Mouse (Mus musculus) heart, postnatal 0 days (tissue): ENCODE results near the gene Rps25. TPM values are rescaled to one million over a fixed set of nuclear protein-coding genes. Genes with fewer than 3 reads are reported as not detected.

Experiments used
- ATAC-seq: fragments of 200-750 bp; cut with Nextera tagmentation; 2 replicates; pipeline ENCODE4 v1.8.0; 2017; ENCODE audit warnings: low read depth, moderate number of reproducible peaks, moderate library complexity; ENCODE audit not compliant: insufficient read depth
- DNase-seq: peaks from one replicate; pipeline ENCODE4 v3.0.0-alpha.2; 2016; ENCODE audit warnings: low spot score
- H3K27ac ChIP-seq: fragments of 300-500 bp; sonication (generic); 2 replicates; pipeline ENCODE4 v1.5.1; 2014; ENCODE audit warnings: low read depth, mild to moderate bottlenecking
- H3K27me3 ChIP-seq: fragments of 300-500 bp; sonication (generic); 2 replicates; pipeline ENCODE4 v1.6.1; 2014; ENCODE audit warnings: low read length, mixed read lengths; ENCODE audit not compliant: control insufficient read depth, insufficient read depth
- H3K36me3 ChIP-seq: fragments of 300-500 bp; sonication (generic); replicated peaks from 2 replicates; pipeline ENCODE4 v1.6.1; 2014; ENCODE audit warnings: low read length, mixed read lengths; ENCODE audit not compliant: control insufficient read depth, insufficient read depth
- H3K4me1 ChIP-seq: fragments of 300-500 bp; sonication (generic); 2 replicates; pipeline ENCODE4 v1.6.1; 2014; ENCODE audit warnings: antibody characterized with exemption; ENCODE audit not compliant: control insufficient read depth, insufficient read depth
- H3K4me2 ChIP-seq: fragments of 300-500 bp; sonication (generic); 2 replicates; pipeline ENCODE4 v1.6.1; 2014; ENCODE audit warnings: low read depth, mild to moderate bottlenecking, low read length, moderate library complexity
- H3K4me3 ChIP-seq: fragments of 300-500 bp; sonication (generic); 2 replicates; pipeline ENCODE4 v1.5.1; 2014; ENCODE audit warnings: low read depth, low read length
- H3K9ac ChIP-seq: fragments of 300-500 bp; sonication (generic); replicated peaks from 2 replicates; pipeline ENCODE4 v1.6.1; 2014; ENCODE audit warnings: low read depth, low read length, mixed read lengths
- H3K9me3 ChIP-seq: fragments of 300-500 bp; sonication (generic); replicated peaks from 2 replicates; pipeline ENCODE4 v1.6.1; 2016; ENCODE audit warnings: low read length; ENCODE audit not compliant: control insufficient read depth
- CTCF ChIP-seq: IDR thresholded peaks from 2 replicates; pipeline ENCODE4 v1.5.1; 2016; ENCODE audit warnings: antibody characterized with exemption, control low read depth, low read depth
- EP300 ChIP-seq: IDR thresholded peaks from 2 replicates; pipeline ENCODE4 v1.6.1; 2016; ENCODE audit warnings: antibody characterized with exemption, low read depth
- WGBS: fragments of 180-500 bp; shearing (Covaris S2); extraction: QIAGEN DNeasy Blood & Tissue Kit; methylation state at CpG from one replicate; pipeline ENCODE4 v1.1.7; 2014; 5-methylcytosine and 5-hydroxymethylcytosine counted together
- polyA plus RNA-seq: library from polyadenylated mRNA; unstranded; fragments of >200 nt; fragmentation: Nextera tagmentation; extraction: Ambion mirVana; gene quantifications from 2 replicates; pipeline ENCODE4 v1.2.1, GENCODE M21; 2015
- total RNA-seq: library from RNA; depleted of rRNA; stranded (reverse); fragments of >200 nt; gene quantifications from 2 replicates; pipeline ENCODE4 v1.2.3, GENCODE M21; 2014; ENCODE audit warnings: low replicate concordance

The Rps25 gene
- total and polyA plus RNA-seq, 2 experiments from 2014 or later: 464 to 1,421 TPM

GRCm38 (mm10) chr9:44396684-44397411 lies 10.1 kb upstream of the Rps25 start, which contains the start of gene Slc37a4:
Slc37a4 (plus strand) TSS chr9:44396852.
- DNase-seq (peak; percentile 96), ATAC-seq (peak; percentile 94)
- WGBS: under 1% methylated on average over 43 of the region's 43 CpGs
- TF ChIP-seq CTCF (no peak), EP300 (0 out of 2 replicates have a peak, but pooled peaks have one; percentile 24)
- Histone ChIP-seq H3K4me2 (peak within 1 kb of the TSS; percentile 96), H3K4me3 (peak within 1 kb of the TSS; percentile 70), H3K36me3 (peaks cover 14% of the 10 kb centered on the region), H3K27me3 (no peaks in the 10 kb centered on the region), H3K9me3 (no peaks in the 10 kb centered on the region), H3K9ac (peak within 1 kb of the TSS; percentile 59), H3K4me1 (peaks cover 33% of the 10 kb centered on the region), H3K27ac (peak within 1 kb of the TSS; percentile 90)

- ATAC-seq: no peak
- peaks cover 27% of the 10 kb centered on the region for H3K36me3 ChIP-seq
- H3K4me3 ChIP-seq: no peak overlapping the region
- H3K9me3 ChIP-seq: no peaks in the 10 kb centered on the region
- DNase-seq: no peak
- H3K4me2 ChIP-seq: peak overlapping the region; percentile 96
- peak overlapping the region; percentile 8; the same call in 1 of the 2 replicates for H3K27ac ChIP-seq
- no peaks in the 10 kb centered on the region for H3K27me3 ChIP-seq
- H3K4me1 ChIP-seq: peaks cover 33% of the 10 kb centered on the region
- H3K9ac ChIP-seq: no peak overlapping the region
- WGBS: 22% methylated on average over 4 of the region's 4 CpGs
- no peak for TF ChIP-seq EP300
- TF ChIP-seq CTCF: no peak
Observed at GRCm38 (mm10) chr9:44398087-44398486, 8.9 kb upstream of the Rps25 start.

GRCm38 (mm10) chr9:44398551-44398950 lies 8.4 kb upstream of the Rps25 start:
- Histone ChIP-seq H3K36me3 (peaks cover 31% of the 10 kb centered on the region), H3K4me3 (no peak overlapping the region), H3K4me1 (peaks cover 33% of the 10 kb centered on the region), H3K9ac (no peak overlapping the region), H3K27me3 (no peaks in the 10 kb centered on the region), H3K9me3 (no peaks in the 10 kb centered on the region), H3K27ac (no peak overlapping the region), H3K4me2 (no peak overlapping the region)
- whole genome bisulfite sequencing: 85% methylated on average over 9 of the region's 9 CpGs
- DNase-seq (no peak), ATAC-seq (no peak)
- no peak for TF ChIP-seq EP300

GRCm38 (mm10) chr9:44399114-44399794 lies 7.7 kb upstream of the Rps25 start:
- no peaks in the 10 kb centered on the region for H3K9me3 ChIP-seq
- H3K27ac ChIP-seq: peak overlapping the region; percentile 82
- H3K4me2 ChIP-seq: peak overlapping the region; percentile 0
- peaks cover 38% of the 10 kb centered on the region for H3K36me3 ChIP-seq
- no peak for ATAC-seq
- H3K9ac ChIP-seq: peak overlapping the region; percentile 32; the same call in 1 of the 2 replicates
- H3K27me3 ChIP-seq: no peaks in the 10 kb centered on the region
- TF ChIP-seq CTCF (no peak), EP300 (no peak)
- no peak overlapping the region for H3K4me3 ChIP-seq
- DNase-seq: no peak
- H3K4me1 ChIP-seq: peaks cover 33% of the 10 kb centered on the region
- 70% methylated on average over 13 of the region's 13 CpGs for WGBS

GRCm38 (mm10) chr9:44399795-44400114 lies 7.2 kb upstream of the Rps25 start:
- H3K4me1 ChIP-seq: peaks cover 33% of the 10 kb centered on the region
- H3K9ac ChIP-seq: peak overlapping the region; percentile 32; the same call in 1 of the 2 replicates
- peak overlapping the region; percentile 82 for H3K27ac ChIP-seq
- no peak overlapping the region for H3K4me3 ChIP-seq
- TF ChIP-seq EP300 (no peak), CTCF (no peak)
- DNase-seq: no peak
- H3K27me3 ChIP-seq: no peaks in the 10 kb centered on the region
- no peak overlapping the region; the same call in 1 of the 2 replicates for H3K4me2 ChIP-seq
- WGBS: 67% methylated on average over 6 of the region's 6 CpGs
- no peaks in the 10 kb centered on the region for H3K9me3 ChIP-seq
- peaks cover 43% of the 10 kb centered on the region for H3K36me3 ChIP-seq
- no peak for ATAC-seq
